Mouse (Mus musculus) forebrain, embryonic 11.5 days (tissue): Measurements from ENCODE around the gene Enkur. TPM values are rescaled to one million over a fixed set of nuclear protein-coding genes. Genes with fewer than 3 reads are reported as not detected.

Experiments
- ATAC-seq: fragments of 200-750 bp; cut with Nextera tagmentation; replicated peaks from 2 replicates; pipeline ENCODE4 v1.8.0; 2017; ENCODE audit warnings: moderate TSS enrichment; ENCODE audit not compliant: low FRiP score
- DNase-seq: peaks from one replicate; pipeline ENCODE4 v3.0.0-alpha.2; 2017; ENCODE audit warnings: low spot score
- H3K27ac ChIP-seq: fragments of 300-500 bp; sonication (generic); 2 replicates; pipeline ENCODE4 v1.5.1; 2014; ENCODE audit warnings: low read depth, low read length
- H3K27me3 ChIP-seq: fragments of 300-500 bp; sonication (generic); 2 replicates; pipeline ENCODE4 v1.6.1; 2014; ENCODE audit warnings: mild to moderate bottlenecking, low read length, mixed read lengths; ENCODE audit not compliant: control insufficient read depth, insufficient read depth
- H3K36me3 ChIP-seq: fragments of 300-500 bp; sonication (generic); 2 replicates; pipeline ENCODE4 v1.6.1; 2014; ENCODE audit warnings: mild to moderate bottlenecking, low read length, moderate library complexity, mixed read lengths; ENCODE audit not compliant: control insufficient read depth, insufficient read depth
- H3K4me1 ChIP-seq: fragments of 300-500 bp; sonication (generic); replicated peaks from 2 replicates; pipeline ENCODE4 v1.6.1; 2014; ENCODE audit warnings: low read length, mixed read lengths; ENCODE audit not compliant: control insufficient read depth, insufficient read depth
- H3K4me2 ChIP-seq: fragments of 300-500 bp; sonication (generic); 2 replicates; pipeline ENCODE4 v1.6.1; 2014; ENCODE audit warnings: low read depth, mild to moderate bottlenecking, low read length, moderate library complexity, mixed read lengths; ENCODE audit not compliant: severe bottlenecking
- H3K4me3 ChIP-seq: fragments of 300-500 bp; sonication (generic); 2 replicates; pipeline ENCODE4 v1.5.1; 2014; ENCODE audit warnings: low read depth, low read length
- H3K9ac ChIP-seq: fragments of 300-500 bp; sonication (generic); 2 replicates; pipeline ENCODE4 v1.6.1; 2014; ENCODE audit warnings: low read length
- H3K9me3 ChIP-seq: fragments of 300-500 bp; sonication (generic); 2 replicates; pipeline ENCODE4 v1.6.1; 2016; ENCODE audit warnings: low read length, mixed read lengths; ENCODE audit not compliant: control insufficient read depth
- WGBS: fragments of 180-500 bp; shearing (Covaris S2); extraction: QIAGEN DNeasy Blood & Tissue Kit; methylation state at CpG from one replicate; pipeline ENCODE4 v1.1.7; 2014; 5-methylcytosine and 5-hydroxymethylcytosine counted together
- polyA plus RNA-seq: library from polyadenylated mRNA; unstranded; fragments of >200 nt; fragmentation: Nextera tagmentation; extraction: Ambion mirVana; gene quantifications from 2 replicates; pipeline ENCODE4 v1.2.1, GENCODE M21; 2014

Enkur gene
- polyA plus RNA-seq, 1 experiment from 2014 or later = 1.4 TPM

GRCm38 (mm10) chr2:21234871-21235648 lies 29.9 kb upstream of the Enkur start:
- 85% methylated on average over 9 of the region's 9 CpGs for WGBS
- no peak overlapping the region for H3K9ac ChIP-seq
- no peak for DNase-seq
- H3K9me3 ChIP-seq = no peaks in the 10 kb centered on the region
- H3K36me3 ChIP-seq = no peaks in the 10 kb centered on the region
- H3K4me2 ChIP-seq = no peak overlapping the region
- H3K27me3 ChIP-seq = no peaks in the 10 kb centered on the region
- no peak; the same call in 1 of the 2 replicates for ATAC-seq
- H3K4me3 ChIP-seq = no peak overlapping the region
- H3K4me1 ChIP-seq = no peaks in the 10 kb centered on the region
- H3K27ac ChIP-seq = no peak overlapping the region

- no peak overlapping the region for H3K4me2 ChIP-seq
- ATAC-seq (no peak), DNase-seq (no peak)
- no peaks in the 10 kb centered on the region for H3K4me1 ChIP-seq
- 76% methylated on average over 3 of the region's 3 CpGs for WGBS
- no peak overlapping the region for H3K27ac ChIP-seq
- no peaks in the 10 kb centered on the region for H3K36me3 ChIP-seq
- H3K27me3 ChIP-seq = no peaks in the 10 kb centered on the region
- H3K9ac ChIP-seq = no peak overlapping the region
- H3K4me3 ChIP-seq = no peak overlapping the region
- H3K9me3 ChIP-seq = no peaks in the 10 kb centered on the region
Measured at GRCm38 (mm10) chr2:21231147-21231546, 26.0 kb upstream of the Enkur start.

GRCm38 (mm10) chr2:21230276-21230675 lies 25.1 kb upstream of the Enkur start:
- 72% methylated on average over 2 of the region's 2 CpGs for WGBS

DNA sequence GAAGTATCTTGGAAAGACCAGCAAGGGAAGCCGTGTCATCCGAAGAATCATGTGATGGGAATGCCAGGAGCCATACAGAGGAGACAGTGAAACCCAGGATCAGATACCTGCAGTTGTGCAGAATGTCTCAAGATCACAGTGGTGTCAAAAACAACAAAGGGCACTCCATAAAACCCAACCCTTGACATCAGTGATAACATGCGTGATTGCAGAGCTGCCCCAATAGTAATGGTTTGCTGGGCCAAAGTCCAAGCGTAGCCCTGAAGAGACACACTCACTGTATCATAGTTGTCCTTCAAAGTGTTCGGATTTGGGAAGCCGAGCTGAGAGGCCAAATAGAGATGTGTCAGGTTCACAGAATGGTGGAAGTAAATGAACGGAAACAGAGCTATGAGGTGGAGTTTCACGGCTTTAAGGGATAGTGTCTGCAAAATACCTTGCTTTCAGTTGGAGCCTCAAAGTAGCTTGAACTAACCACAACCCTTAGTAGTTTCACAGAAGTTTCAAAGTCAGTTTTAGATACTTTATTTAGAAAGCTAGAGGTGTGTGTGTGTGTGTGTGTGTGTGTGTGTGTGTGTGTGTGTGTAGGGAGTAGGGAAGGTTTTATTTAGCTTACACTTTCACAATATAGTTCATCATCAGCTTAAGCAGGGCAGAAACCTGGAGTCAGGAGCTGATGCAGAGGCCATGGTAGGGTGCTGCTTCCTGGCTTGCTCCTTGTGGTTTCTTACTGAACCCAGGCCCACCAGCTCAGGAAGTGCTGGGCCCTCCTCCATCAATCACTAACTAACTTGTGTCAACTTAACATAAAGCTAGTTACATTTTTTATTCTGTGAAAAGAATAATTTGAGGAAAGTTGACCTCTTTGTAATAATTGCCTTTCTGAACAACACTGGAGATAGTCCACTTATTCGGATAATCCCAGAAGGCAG lies 17.6 kb upstream of the Enkur start:
- 94% methylated on average over 9 of the region's 9 CpGs for WGBS
- Histone ChIP-seq H3K4me3 (no peak overlapping the region), H3K9ac (no peak overlapping the region), H3K4me1 (no peaks in the 10 kb centered on the region), H3K36me3 (no peaks in the 10 kb centered on the region), H3K4me2 (no peak overlapping the region), H3K27ac (no peak overlapping the region), H3K27me3 (no peaks in the 10 kb centered on the region), H3K9me3 (no peaks in the 10 kb centered on the region)
- no peak for DNase-seq
- no peak for ATAC-seq

More at GRCm38 (mm10) chr2:21230276-21230675, 25.1 kb upstream of the Enkur start:
- no peak for ATAC-seq
- Histone ChIP-seq H3K4me2 (no peak overlapping the region), H3K4me1 (no peaks in the 10 kb centered on the region), H3K9ac (no peak overlapping the region), H3K27ac (no peak overlapping the region), H3K9me3 (no peaks in the 10 kb centered on the region), H3K27me3 (no peaks in the 10 kb centered on the region), H3K36me3 (no peaks in the 10 kb centered on the region), H3K4me3 (no peak overlapping the region)
- no peak for DNase-seq

- no peak for DNase-seq
- no peak for ATAC-seq
- Histone ChIP-seq H3K27ac (no peak overlapping the region), H3K9ac (no peak overlapping the region), H3K36me3 (no peaks in the 10 kb centered on the region; the same call in 1 of the 2 replicates), H3K9me3 (no peaks in the 10 kb centered on the region), H3K4me2 (no peak overlapping the region), H3K4me1 (no peaks in the 10 kb centered on the region), H3K4me3 (no peak overlapping the region), H3K27me3 (no peaks in the 10 kb centered on the region)
- 85% methylated on average over 2 of the region's 2 CpGs for WGBS
Measured at GRCm38 (mm10) chr2:21215284-21215683, 10.1 kb upstream of the Enkur start.

DNA sequence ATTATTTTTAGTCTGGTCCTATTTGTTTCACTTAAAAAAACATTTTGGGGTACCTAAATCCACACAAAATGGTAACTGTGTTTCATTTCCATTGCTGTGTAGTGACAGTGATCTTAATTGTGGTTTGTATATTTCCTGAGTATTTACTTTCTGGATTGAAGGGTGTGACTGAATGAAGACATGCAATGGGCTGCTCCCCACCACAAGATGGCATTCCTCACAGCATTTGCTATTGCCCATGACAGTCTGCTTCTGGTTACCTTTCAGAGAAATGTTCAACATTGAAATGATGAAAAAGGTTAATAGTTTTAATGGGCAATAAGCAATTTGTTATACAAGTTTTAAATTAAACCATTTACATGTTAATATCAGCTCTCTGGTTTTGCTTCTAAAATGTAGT lies 9.2 kb upstream of the Enkur start:
- no peak for ATAC-seq
- Histone ChIP-seq H3K27ac (no peak overlapping the region), H3K4me1 (no peaks in the 10 kb centered on the region), H3K9ac (no peak overlapping the region), H3K4me2 (no peak overlapping the region), H3K36me3 (no peaks in the 10 kb centered on the region; the same call in 1 of the 2 replicates), H3K27me3 (no peaks in the 10 kb centered on the region), H3K4me3 (no peak overlapping the region), H3K9me3 (no peaks in the 10 kb centered on the region)
- DNase-seq = no peak

- ATAC-seq (no peak), DNase-seq (no peak)
- Histone ChIP-seq H3K4me3 (no peak overlapping the region), H3K36me3 (no peaks in the 10 kb centered on the region; the same call in 1 of the 2 replicates), H3K27ac (no peak overlapping the region), H3K27me3 (no peaks in the 10 kb centered on the region), H3K9ac (no peak overlapping the region), H3K4me2 (no peak overlapping the region), H3K9me3 (no peaks in the 10 kb centered on the region), H3K4me1 (0 out of 2 replicates have a peak, but pooled peaks cover 2% of the 10 kb centered on the region)
- WGBS = 85% methylated on average over 6 of the region's 6 CpGs
Measured at GRCm38 (mm10) chr2:21211361-21211760, 6.2 kb upstream of the Enkur start.

DNA sequence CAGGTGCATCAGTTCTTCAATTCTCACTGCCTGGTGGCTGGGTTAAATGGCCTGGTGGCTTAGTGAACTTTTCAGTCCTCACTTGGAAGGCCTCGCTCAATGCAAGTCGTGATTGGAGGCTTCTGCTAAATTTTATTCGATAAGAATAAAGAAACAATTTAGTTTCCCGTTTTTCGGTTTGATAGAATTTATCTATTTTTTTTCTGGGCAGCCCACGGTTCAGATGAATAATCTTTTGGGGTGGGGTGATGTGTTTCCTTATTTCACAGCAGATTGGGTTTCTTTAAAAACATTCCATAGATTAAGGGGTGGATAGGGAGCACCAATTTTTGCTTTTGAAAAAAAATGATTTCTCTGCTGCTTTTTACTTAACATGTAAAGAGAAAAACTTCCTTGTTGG lies 1.1 kb upstream of the Enkur start:
- Histone ChIP-seq H3K9ac (peak overlapping the region; percentile 73), H3K9me3 (no peaks in the 10 kb centered on the region), H3K36me3 (no peaks in the 10 kb centered on the region), H3K4me1 (peaks cover 2% of the 10 kb centered on the region; the same call in 1 of the 2 replicates), H3K27me3 (no peaks in the 10 kb centered on the region), H3K27ac (no peak overlapping the region), H3K4me2 (peak overlapping the region; percentile 84), H3K4me3 (peak overlapping the region; percentile 56)
- DNase-seq (no peak), ATAC-seq (no peak)
- WGBS = 44% methylated on average over 6 of the region's 6 CpGs
